ENCODE assay signal across 8 mouse cellular contexts in the genomic region with DNA sequence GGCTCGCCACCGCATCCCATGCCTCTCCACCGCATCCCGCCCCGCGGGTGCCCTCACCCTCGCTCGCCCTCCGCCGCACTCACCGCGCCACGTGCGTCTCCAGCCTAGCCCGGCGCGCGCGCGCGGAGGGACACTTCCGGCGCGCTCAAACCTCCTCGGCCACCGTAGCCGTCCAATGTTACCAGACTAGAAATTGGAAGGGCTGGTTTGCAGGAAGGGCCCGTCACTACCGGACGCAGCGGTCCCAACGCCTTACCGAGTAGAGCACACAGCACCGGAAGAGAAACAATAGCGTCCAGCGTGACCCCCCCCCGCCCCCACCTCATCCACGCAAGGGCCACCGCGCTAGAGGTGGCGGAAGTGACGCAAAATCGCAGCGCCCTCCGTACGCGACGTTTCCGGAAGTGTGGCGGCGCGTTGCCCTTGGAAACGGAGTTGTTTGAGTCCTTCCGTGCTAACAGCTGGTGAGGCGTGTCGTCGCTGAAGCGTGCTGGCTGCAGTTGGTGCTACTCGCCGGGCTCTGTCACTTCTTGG. TPM values are rescaled to one million over a fixed set of nuclear protein-coding genes. Genes with fewer than 3 reads are reported as not detected.
A peak's percentile ranks its signal among the peaks of the same experiment; 100 is the strongest.
DNase-seq lines count a peak whose midpoint lies in the region; ATAC-seq and TF ChIP-seq lines count a peak whose summit lies in the region.

A gene (minus strand): TSS at position 362 of the 534 bp plus-strand sequence.

- H3K4me2 ChIP-seq in forebrain, embryonic 12.5 days: peak within 1 kb of the TSS; percentile 80
- peak within 1 kb of the TSS; percentile 86 for H3K4me2 ChIP-seq in heart, postnatal 0 days (ENCODE audit: low read depth, low read length)
- peak within 1 kb of the TSS; percentile 95 for H3K4me2 ChIP-seq in liver, embryonic 16.5 days (ENCODE audit: low read depth, low read length)
- H3K4me2 ChIP-seq in neural tube, embryonic 13.5 days: peak within 1 kb of the TSS; percentile 82

- no peaks in the 10 kb centered on the region for H3K9me3 ChIP-seq in E14TG2a.4 (ENCODE audit: low read length)
- no peaks in the 10 kb centered on the region for H3K9me3 ChIP-seq in forebrain, embryonic 12.5 days
- H3K9me3 ChIP-seq in heart, postnatal 0 days (replicated peaks; ENCODE audit: control insufficient read depth, low read length): no peaks in the 10 kb centered on the region
- no peaks in the 10 kb centered on the region for H3K9me3 ChIP-seq in liver, embryonic 16.5 days (replicated peaks; ENCODE audit: control insufficient read depth, low read length)
- no peaks in the 10 kb centered on the region for H3K9me3 ChIP-seq in neural tube, embryonic 13.5 days

- no peaks in the 10 kb centered on the region for H3K27me3 ChIP-seq in E14TG2a.4 (ENCODE audit: insufficient read depth, low read length)
- 0 out of 2 replicates have a peak, but pooled peaks cover 2% of the 10 kb centered on the region for H3K27me3 ChIP-seq in forebrain, embryonic 12.5 days
- H3K27me3 ChIP-seq in heart, postnatal 0 days (ENCODE audit: control insufficient read depth, insufficient read depth, low read length): no peaks in the 10 kb centered on the region
- H3K27me3 ChIP-seq in liver, embryonic 16.5 days (ENCODE audit: control insufficient read depth, insufficient read depth, low read depth, low read length): no peaks in the 10 kb centered on the region
- H3K27me3 ChIP-seq in neural tube, embryonic 13.5 days: no peaks in the 10 kb centered on the region
- H3K27me3 ChIP-seq in testis, adult 2 months (ENCODE audit: control insufficient read depth, insufficient read depth, low read length): no peaks in the 10 kb centered on the region

- TF ChIP-seq EP300 in heart, postnatal 0 days (IDR thresholded peaks at IDR 0.05; ENCODE audit: low read depth): peak; percentile 87

- ATAC-seq in forebrain, embryonic 12.5 days (ENCODE audit: low FRiP score): peak; percentile 94
- ATAC-seq in heart, postnatal 0 days (ENCODE audit: insufficient read depth, low read depth): peak; percentile 90
- ATAC-seq in liver, embryonic 16.5 days (ENCODE audit: low read depth): peak; percentile 89
- peak; percentile 95 for ATAC-seq in neural tube, embryonic 13.5 days (ENCODE audit: low read depth)

- peaks cover 38% of the 10 kb centered on the region for H3K36me3 ChIP-seq in E14TG2a.4 (ENCODE audit: insufficient read depth, low read length)
- H3K36me3 ChIP-seq in forebrain, embryonic 12.5 days (replicated peaks): peaks cover 15% of the 10 kb centered on the region
- peaks cover 18% of the 10 kb centered on the region; the same call in 1 of the 2 replicates for H3K36me3 ChIP-seq in heart, postnatal 0 days (replicated peaks; ENCODE audit: control insufficient read depth, insufficient read depth, low read length)
- peaks cover 1% of the 10 kb centered on the region; the same call in 1 of the 2 replicates for H3K36me3 ChIP-seq in liver, embryonic 16.5 days (ENCODE audit: control insufficient read depth, insufficient read depth)
- H3K36me3 ChIP-seq in neural tube, embryonic 13.5 days: peaks cover 14% of the 10 kb centered on the region
- peaks cover 1% of the 10 kb centered on the region; the same call in 1 of the 2 replicates for H3K36me3 ChIP-seq in testis, adult 2 months (ENCODE audit: control insufficient read depth, insufficient read depth, low read length)

- under 1% methylated on average over 56 of the region's 60 CpGs for WGBS in forebrain, embryonic 12.5 days
- under 1% methylated on average over 60 of the region's 60 CpGs for WGBS in heart, postnatal 0 days
- WGBS in liver, embryonic 16.5 days (ENCODE audit: insufficient replicate concordance): under 1% methylated on average over 60 of the region's 60 CpGs
- under 1% methylated on average over 60 of the region's 60 CpGs for WGBS in neural tube, embryonic 13.5 days

- H3K9ac ChIP-seq in forebrain, embryonic 12.5 days: peak within 1 kb of the TSS; percentile 72
- H3K9ac ChIP-seq in heart, postnatal 0 days (replicated peaks; ENCODE audit: low read depth, low read length): peak within 1 kb of the TSS; percentile 70
- peak within 1 kb of the TSS; percentile 75 for H3K9ac ChIP-seq in liver, embryonic 16.5 days (ENCODE audit: low read depth, low read length)
- peak within 1 kb of the TSS; percentile 84 for H3K9ac ChIP-seq in neural tube, embryonic 13.5 days

- no peak for TF ChIP-seq CTCF in E14TG2a.4 (conservative IDR thresholded peaks at IDR 0.05; ENCODE audit: low read length)
- no peak for TF ChIP-seq CTCF in heart, postnatal 0 days (IDR thresholded peaks at IDR 0.05; ENCODE audit: low read depth)
- TF ChIP-seq CTCF in testis, adult 2 months (IDR thresholded peaks at IDR 0.05; ENCODE audit: control insufficient read depth, insufficient read depth, insufficient replicate concordance, low read depth, low read length): no peak

- peak; percentile 97 for TF ChIP-seq POLR2A in testis, adult 2 months (IDR thresholded peaks at IDR 0.05; ENCODE audit: control insufficient read depth, low read depth, low read length)

- peak within 1 kb of the TSS; percentile 89 for H3K27ac ChIP-seq in forebrain, embryonic 12.5 days
- H3K27ac ChIP-seq in heart, postnatal 0 days (ENCODE audit: low read depth): peak within 1 kb of the TSS; percentile 69
- H3K27ac ChIP-seq in liver, embryonic 16.5 days (ENCODE audit: low read length): peak within 1 kb of the TSS; percentile 85
- peak within 1 kb of the TSS; percentile 90 for H3K27ac ChIP-seq in neural tube, embryonic 13.5 days (replicated peaks)
- peak within 1 kb of the TSS; percentile 93 for H3K27ac ChIP-seq in testis, adult 2 months (ENCODE audit: control insufficient read depth, insufficient read depth, low read depth, low read length)

- H3K4me3 ChIP-seq in E14TG2a.4 (replicated peaks; ENCODE audit: low read length): peak within 1 kb of the TSS; percentile 98
- H3K4me3 ChIP-seq in forebrain, embryonic 12.5 days (replicated peaks): peak within 1 kb of the TSS; percentile 80
- peak within 1 kb of the TSS; percentile 74 for H3K4me3 ChIP-seq in heart, postnatal 0 days (ENCODE audit: low read depth, low read length)
- peak within 1 kb of the TSS; percentile 88 for H3K4me3 ChIP-seq in liver, embryonic 16.5 days (ENCODE audit: low read depth, low read length)
- peak within 1 kb of the TSS; percentile 95 for H3K4me3 ChIP-seq in neural tube, embryonic 13.5 days
- H3K4me3 ChIP-seq in testis, adult 2 months (ENCODE audit: control insufficient read depth, low read depth, low read length): peak within 1 kb of the TSS; percentile 90

- peaks cover 47% of the 10 kb centered on the region for H3K4me1 ChIP-seq in E14TG2a.4 (replicated peaks; ENCODE audit: low read depth, low read length)
- peaks cover 17% of the 10 kb centered on the region for H3K4me1 ChIP-seq in forebrain, embryonic 12.5 days
- peaks cover 15% of the 10 kb centered on the region for H3K4me1 ChIP-seq in heart, postnatal 0 days (ENCODE audit: control insufficient read depth, insufficient read depth)
- H3K4me1 ChIP-seq in liver, embryonic 16.5 days (ENCODE audit: control insufficient read depth, low read depth, low read length): peaks cover 9% of the 10 kb centered on the region
- H3K4me1 ChIP-seq in neural tube, embryonic 13.5 days (replicated peaks): peaks cover 12% of the 10 kb centered on the region
- H3K4me1 ChIP-seq in testis, adult 2 months (ENCODE audit: control insufficient read depth, insufficient read depth, low read length): peaks cover 5% of the 10 kb centered on the region

- DNase-seq in c-Kit-positive CD71-positive TER-119-positive erythroid progenitor cells, embryonic 14.5 days (ENCODE audit: low spot score): peak; percentile 95
- peak; percentile 93 for DNase-seq in heart, postnatal 0 days (ENCODE audit: low spot score)
- peak; percentile 97 to 98 for DNase-seq in kidney, postnatal 4 days

RNA-seq across cellular contexts. Expression of the gene that starts here (rescaled TPM):
- 98.7 and 102 TPM in 2 replicates for polyA plus RNA-seq in forebrain, embryonic 12.5 days (2016; fragmentation: Nextera tagmentation; extraction: Ambion mirVana)
- 0.11 and 0.85 TPM in 2 replicates for total RNA-seq in heart, postnatal 0 days (2014; rRNA removed; ENCODE audit: low replicate concordance)
- polyA plus RNA-seq in heart, postnatal 0 days (2015; fragmentation: Nextera tagmentation; extraction: Ambion mirVana): 14.7 and 15.6 TPM in 2 replicates
- 20.8 and 23.6 TPM in 2 replicates for polyA plus RNA-seq in liver, embryonic 16.5 days (2015; fragmentation: Nextera tagmentation; extraction: Ambion mirVana)
- 43.7 and 48.6 TPM in 2 replicates for polyA plus RNA-seq in neural tube, embryonic 13.5 days (2015; fragmentation: Nextera tagmentation; extraction: Ambion mirVana)
- polyA plus RNA-seq in testis, adult 2 months (2012; rRNA removed): 43.1 and 49.6 TPM in 2 replicates

Comparison
In these comparisons a context has a peak if more than half of its experiments do, and no peak if none do; other contexts are left out.
1. Peak in every context shown above with its lines: DNase-seq, ATAC-seq, H3K4me3 ChIP-seq and H3K27ac ChIP-seq.